Mouse (Mus musculus) adrenal gland, postnatal 4 days (tissue): ENCODE data around the gene Stxbp4. TPM values are rescaled to one million over a fixed set of nuclear protein-coding genes. Genes with fewer than 3 reads are reported as not detected.

Experiments used
- DNase-seq, 2 experiments: peaks; one replicate each; pipeline ENCODE4 v3.0.0; 2021 to 2022; ENCODE audit warnings: low spot score in 2 of 2, mixed read lengths in 2 of 2
- total RNA-seq, 2 experiments: library from RNA; stranded (reverse); gene quantifications; 2 replicates each; pipeline ENCODE4 v1.2.3; 2021

Stxbp4 gene
- total RNA-seq, 2 experiments from 2014 or later, result 11.5 to 12.4 TPM

- no peak for DNase-seq
Measured at GRCm38 (mm10) chr11:90481828-90482227, 156.1 kb downstream of the Stxbp4 start.

DNA sequence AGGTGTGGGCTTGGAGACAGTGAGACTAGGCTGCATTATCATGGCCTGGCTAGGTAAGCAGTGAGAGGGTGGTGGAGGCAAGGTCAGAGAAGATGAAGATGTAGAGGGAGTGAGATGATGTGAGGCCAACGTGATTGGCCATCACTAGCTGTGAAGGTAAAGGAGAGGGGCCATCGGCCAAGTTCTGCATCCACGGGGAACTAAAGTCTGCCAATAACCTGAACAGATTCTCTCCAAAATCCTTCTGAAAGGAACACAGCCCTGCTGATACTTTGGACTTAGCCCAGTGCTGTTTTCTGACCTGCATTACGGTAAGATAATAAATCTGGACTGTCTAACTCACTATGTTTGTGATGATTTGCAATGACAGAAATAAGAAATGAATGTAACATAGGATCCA lies 167.6 kb downstream of the Stxbp4 start:
- DNase-seq, result no peak

DNA sequence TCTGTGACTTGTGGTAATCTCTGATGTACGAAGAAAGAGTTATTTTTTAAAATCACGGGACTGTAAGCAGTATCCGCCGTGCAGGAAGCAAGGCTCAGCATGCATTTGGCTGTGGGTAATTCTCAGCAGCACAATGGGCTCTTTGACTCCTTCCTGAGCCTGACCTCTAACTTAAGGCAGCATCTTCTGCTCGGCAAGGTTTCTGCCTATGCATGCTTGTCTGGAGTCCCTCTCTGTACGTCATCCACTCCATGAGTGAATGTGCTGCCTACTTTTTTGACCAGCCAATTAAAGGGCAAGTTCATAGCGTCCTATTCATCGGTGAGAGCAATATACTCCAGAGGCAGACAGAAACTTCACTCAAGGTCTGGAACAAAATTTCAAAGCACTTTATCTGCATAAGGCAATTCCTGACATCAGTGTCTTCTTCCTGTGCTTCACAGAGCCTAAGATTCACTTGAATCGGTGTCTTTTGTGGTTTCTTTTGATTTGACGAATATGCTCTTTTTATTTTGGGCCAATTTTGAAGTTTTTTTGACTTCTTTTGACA lies 173.8 kb downstream of the Stxbp4 start:
- DNase-seq, result no peak

- DNase-seq, result no peak
Measured at GRCm38 (mm10) chr11:90460458-90460857, 177.4 kb downstream of the Stxbp4 start.

DNA sequence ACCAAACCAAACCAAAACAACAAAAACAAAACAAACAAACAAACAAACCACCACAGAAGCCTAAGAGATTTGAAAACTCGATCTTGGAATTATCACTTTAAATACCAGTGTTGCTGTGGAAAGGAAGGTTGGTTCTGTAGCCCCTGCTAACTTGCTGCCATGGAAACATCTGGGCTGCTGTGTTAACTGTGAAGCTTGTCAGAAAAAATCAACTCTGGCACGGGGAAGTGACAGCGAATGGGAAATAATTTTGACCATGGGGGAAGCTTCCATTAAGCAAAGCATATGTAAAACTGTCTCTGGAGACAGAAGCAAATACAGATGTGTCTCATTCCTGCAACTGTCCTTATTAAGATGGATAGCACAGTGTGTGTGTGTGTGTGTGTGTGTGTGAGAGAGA lies 185.8 kb downstream of the Stxbp4 start:
- no peak for DNase-seq

DNA sequence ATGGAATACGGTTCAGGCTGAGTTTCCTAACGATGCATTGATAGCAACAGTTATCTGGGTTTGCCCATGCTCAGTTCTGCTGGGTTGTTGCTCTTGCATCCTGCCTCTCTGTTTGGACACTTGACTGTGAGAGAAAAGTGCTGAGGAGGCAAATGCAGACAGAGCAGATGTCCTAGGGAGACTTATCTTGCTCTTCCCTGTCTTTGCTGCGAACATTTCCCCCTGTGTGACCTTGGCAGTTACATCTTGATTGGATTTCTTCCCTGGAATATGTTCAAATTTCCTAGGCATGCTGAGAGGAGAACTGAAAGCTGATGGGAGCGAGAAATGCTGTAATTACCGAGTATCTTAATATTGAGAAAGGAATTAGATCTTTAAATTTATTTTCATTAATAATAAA lies 186.4 kb downstream of the Stxbp4 start:
- DNase-seq, result no peak

- no peak for DNase-seq
Measured at GRCm38 (mm10) chr11:90442462-90442861, 195.4 kb downstream of the Stxbp4 start.

DNA sequence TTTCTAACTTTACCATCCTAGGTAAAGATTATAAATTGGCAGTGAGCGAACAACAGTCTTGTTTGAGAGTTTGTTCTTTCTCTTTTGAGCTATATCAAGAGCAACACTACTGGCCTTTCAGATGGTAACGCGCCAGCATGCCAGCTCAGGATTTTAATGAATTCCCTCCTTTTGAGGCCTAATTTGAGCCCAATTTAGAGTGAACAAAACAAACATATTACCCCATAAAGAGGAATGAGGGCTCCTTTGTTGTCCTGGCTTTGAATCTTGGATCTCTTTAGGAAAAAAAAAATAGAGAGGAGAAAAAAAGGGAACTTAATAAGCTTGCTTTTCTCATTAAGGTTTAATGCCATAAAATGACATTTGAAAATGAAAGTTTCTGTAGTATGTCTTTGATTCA lies 197.0 kb downstream of the Stxbp4 start:
- DNase-seq, result no peak

GRCm38 (mm10) chr11:90438768-90439167 lies 199.1 kb downstream of the Stxbp4 start:
- no peak for DNase-seq

Other genes starting within 250 kb of the Stxbp4 start
- gene Hlf, start 247.2 kb downstream of the Stxbp4 start, total RNA-seq, result 10 to 100 TPM; 17.0 to 18.7 TPM
- 10 to 100 TPM; 22.1 to 23.4 TPM for gene Cox11, start 89 bp upstream of the Stxbp4 start, total RNA-seq
- 10 to 100 TPM; 31.2 to 35.5 TPM for gene Tom1l1, start 50.3 kb upstream of the Stxbp4 start, total RNA-seq